Mouse (Mus musculus) left cerebral cortex, adult 18-20 months (tissue): ENCODE measurements around the gene Lgals3bp. TPM values are rescaled to one million over a fixed set of nuclear protein-coding genes. Genes with fewer than 3 reads are reported as not detected.
"Not testable (repeated sequence)": the region's sequence is repeated elsewhere in the genome, so short reads cannot be mapped to it uniquely, and the experiment has no call there.

Experiments
- DNase-seq, 2 experiments: peaks; one replicate each; pipeline ENCODE4 v3.0.0; 2021 to 2022; ENCODE audit warnings: low spot score in 2 of 2, mixed read lengths in 1 of 2
- total RNA-seq, 2 experiments: library from RNA; stranded (reverse); gene quantifications; 2 replicates each; pipeline ENCODE4 v1.2.3; 2021

The Lgals3bp gene
- total RNA-seq, 2 experiments from 2014 or later = 21.7 to 21.9 TPM

DNA sequence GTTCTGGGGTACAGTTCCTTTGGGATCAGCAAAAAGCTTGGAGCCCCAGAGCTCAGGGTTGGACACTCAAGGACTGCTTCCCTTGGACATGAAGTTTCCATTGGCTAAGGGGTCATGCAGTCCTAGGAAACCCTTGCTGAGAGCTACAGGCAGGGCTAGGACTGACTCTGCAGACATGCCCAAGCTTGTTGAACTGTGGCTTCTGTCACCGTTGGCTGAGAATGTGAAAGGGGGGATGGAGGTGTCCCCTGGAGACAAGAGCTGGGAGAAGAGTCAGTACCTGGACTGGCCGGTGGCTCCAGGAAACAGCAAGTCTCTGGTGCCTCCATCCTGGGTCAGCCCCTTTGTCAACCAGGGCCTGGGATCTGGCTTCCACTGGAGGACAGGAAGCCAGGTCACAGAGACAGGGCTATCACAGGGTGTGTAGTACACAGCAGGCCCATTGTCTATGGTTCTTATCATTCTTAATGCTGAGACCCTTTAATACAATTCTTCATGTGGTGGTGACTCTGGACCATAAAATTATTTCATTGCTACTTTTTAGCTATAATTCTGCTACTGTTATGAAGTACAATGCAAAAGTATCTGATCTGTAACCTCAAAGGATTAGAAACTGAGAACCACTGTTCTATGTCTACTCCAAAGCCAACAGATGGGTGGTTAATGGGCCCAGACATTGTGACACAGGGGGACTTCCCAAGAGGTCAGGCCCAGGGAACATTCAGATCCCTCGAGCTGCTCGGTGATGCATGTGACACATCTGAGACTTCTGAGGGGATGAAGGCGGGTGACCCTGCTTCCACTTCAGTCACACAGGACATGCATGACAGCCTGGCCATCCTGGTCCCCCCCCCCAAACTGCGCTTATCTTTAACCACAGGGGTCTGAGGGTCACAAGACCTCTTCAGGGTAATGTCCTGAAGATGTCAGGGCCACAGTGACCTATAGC, 2.3 kb upstream of the Lgals3bp start:
- no peak for DNase-seq

DNA sequence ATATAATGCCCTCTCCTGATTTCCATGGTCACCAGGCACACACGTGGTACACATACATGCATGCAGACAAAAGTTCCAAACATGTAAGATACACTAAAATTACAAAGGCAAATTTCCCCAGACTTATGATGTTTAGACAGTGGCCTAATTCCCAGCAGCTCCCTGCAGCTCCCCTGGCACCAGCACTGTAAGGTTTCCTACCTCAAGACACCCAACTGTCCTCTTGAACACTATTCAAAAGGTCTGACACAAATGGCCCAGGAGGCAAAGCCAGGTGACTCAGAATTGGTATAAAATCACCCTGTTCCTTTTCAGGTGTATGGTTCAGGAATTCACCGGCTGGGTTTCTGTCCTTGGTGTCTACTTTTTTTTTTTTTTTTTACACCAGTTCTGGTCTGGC, 1.3 kb upstream of the Lgals3bp start:
- no peak for DNase-seq

DNA sequence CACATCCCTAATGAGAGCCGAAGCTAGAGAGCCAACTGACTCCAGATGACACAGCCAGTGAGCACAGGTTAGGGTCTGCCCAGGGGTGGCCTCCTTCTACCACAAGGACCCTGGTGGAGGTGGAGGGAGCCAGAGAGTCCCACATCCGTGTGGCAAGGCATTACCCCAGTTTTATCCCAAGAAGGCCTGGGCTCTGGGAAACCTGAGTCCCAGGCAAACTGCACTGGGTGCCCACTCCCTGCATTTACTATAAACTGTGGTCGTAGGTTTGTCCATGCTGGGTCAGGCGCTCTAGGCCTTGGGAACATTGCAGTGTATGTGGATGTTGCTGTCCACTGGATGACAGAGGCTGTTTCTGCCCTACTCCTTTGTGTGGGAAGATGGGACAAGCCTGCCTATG, 697 bp downstream of the Lgals3bp start:
- DNase-seq = no peak

DNA sequence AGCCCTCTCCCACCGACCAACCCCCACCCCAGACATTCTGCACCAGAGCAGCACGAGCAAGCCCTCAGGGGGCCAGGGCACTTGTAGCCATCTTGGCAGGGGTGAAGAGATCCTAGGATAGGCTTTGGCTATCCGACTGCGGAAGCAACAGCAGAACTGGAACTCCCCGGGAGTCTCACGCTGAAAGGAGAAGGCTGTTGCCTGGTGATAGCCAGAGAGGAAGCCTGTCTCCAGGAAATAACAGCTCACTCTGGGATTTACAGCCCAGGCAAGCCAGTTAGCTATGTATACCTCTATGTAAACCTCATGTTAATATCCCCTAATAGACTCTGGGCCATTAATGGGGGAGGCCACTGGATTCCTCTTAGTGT, 1.3 kb downstream of the Lgals3bp start:
- no peak for DNase-seq

DNA sequence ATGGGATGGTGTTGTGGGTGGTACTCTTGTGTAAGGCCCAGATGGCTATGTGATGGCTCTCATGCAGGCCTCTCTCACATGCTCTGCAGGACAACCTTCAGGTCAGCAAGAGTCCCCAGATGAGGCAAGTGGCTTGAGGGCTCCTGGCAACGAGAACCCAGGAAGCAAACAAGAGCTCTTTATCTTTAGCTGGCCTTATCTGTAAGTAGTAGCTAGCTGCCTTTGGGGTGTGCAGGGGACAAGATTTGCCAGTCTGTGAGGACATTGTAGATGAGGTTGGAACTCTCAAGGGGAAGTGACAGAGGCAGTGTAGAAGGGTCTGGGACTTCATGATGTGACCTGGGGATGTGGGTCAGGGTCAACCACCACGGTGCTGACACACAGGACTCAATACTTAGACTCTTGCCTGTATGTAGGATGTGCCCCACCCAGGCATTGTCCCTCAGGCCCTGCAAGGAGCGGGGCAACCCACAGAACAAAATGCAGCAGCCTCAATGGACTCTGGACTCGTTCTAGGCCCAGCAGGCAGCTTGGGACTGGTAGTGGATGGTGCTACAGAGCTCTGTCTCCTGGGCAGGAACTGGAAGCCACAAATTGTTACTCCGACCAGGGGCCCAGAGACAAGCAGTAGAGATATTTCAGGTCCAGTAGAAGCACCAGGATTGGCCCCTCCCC, 1.9 kb downstream of the Lgals3bp start:
- DNase-seq = no peak

DNA sequence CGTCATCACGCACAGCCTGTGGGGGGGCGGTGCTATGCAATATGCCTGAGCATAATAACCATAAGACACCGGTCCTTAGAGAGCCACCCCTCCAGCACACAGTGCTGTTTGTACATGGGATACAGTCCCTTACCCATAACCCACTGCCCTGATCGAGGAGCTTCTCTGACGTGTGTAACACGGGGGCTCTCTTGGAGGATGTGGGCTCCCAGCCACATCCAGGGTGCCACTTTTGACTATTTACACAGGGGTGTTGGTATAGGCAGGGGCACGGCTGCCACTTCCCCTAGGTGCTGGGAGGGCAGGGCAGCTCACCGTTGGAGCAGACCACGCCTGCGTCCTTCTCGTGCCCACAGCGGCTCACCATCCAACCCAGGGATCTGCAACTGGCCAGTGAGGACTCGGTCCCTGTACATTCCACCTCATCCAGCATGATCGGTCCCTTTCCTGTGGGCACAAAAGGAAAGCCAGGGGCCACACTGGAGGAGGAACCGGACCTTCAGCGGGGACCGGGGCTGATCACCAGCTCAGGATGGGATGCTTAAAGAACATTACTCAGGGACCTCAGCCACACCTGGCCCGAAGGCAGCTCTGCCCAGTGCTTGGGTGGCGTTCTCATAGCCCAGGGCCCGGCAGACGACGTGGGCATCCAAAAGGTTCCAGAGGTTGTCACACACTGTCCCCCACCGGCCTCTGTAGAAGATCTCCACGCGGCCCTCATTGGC, 3.9 kb downstream of the Lgals3bp start:
- DNase-seq = no peak

DNA sequence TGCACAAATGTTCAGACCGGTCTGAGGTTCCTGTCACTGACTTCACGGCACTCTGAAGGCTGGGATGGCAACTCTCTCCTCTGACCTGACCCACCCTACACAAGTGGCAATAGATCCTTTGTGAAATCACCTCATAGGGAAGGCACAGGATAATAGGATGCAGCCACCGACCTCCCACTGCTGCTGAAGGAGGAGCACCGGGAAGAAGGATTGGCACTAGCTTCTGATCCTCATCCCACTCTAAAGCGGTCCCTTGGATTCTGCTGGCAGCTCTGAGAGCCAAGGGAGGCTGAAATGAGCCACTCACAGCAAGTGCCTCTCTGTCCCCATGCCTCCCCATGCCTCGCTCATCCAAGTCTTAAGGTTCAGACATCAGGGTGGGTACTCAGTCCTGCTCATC, 7.4 kb downstream of the Lgals3bp start:
- no peak for DNase-seq

DNA sequence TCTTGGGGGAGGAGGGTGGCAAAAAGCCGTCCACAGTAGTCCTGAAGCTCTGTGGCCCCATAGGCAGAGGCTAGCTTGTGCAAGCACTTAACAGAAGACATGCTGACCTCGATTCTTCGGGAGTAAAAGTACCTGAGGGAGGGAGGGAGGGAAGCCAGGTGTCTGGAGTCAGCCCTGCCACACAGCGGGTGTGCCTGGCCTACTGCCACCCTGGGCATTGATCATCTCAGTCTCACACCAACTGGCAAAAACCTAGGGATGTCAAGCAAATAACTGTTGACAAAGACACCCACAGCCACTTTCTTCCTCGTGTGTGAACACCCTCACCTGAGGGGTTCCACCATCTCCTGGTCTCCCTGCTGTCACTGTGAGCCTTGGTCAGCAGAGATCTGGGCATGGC, 7.9 kb downstream of the Lgals3bp start:
- no peak for DNase-seq

DNA sequence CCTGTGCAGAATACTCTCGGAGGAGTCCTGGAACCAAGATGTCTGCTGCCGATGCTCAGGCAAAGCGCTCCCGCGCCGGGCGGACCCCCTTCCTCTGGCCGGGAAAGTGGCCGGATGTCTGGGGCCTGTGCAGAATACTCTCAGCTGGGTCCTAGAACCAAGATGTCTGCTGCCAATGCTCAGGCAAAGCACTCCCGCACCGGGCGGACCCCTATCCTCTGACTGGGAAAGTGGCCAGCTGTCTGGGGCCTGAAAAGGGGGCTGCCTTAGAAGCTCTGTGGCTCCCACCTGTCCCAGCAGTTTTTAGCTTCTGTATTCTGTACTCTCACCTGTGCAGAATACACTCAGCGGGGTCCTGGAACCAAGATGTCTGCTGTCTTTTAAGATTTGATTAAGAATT, 14.1 kb downstream of the Lgals3bp start:
- DNase-seq = not testable (repeated sequence)

DNA sequence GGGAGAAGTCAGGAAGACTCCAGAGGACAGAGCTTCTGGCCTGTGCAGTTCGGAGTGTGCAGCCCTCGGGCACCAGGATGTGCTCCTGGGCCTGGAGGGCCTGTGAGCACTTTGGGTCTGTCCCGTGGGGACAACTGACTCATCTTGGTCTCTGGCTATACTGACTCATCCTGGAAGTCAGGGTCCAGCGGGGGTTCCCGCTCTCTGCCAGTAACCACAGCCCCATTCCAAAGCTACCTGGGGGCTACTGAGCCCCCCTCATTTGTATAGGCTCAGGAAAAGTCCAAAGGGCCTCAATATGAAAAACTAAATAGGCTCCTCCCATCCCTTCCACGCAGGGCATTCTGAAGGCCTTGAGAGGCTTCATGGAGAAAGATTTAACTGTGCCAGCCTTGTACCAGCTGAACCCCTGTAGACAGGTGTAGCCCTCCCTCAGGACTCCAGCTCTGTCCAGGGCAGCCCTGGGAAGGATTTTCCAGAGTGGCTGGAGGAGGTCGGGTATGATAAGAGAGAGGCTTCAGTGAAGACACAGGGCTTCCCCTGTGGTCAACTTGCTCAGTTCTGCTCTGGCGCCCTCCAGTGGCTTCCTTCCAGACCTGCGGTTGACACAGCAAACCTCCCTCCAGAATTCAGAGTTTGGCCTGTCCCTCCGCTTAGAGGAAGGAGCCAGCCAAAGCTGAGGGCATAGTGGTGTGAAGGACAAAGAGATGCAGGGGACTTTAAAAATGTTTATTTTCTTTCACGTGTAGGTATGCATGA, 22.5 kb downstream of the Lgals3bp start:
- peak; percentile 86 to 92 for DNase-seq

DNA sequence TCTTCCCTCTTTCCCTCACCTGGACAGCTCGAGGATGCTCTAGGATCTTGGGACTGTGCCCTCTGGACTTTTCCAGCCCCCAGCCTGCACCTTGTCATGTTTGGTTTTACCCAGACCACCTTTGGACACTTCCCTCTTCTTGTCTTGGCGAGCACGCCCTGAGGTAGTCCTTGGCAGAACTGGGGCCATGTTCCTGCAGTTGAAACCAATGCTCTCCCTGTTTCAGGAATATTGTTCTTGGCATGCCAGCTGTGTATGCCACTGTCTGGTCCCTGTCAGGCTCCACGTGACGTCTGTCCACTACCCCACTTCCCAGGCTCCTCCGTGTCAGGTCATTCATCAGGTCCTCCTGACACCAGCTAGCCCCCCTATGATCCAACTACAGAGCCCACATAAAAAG, 23.2 kb downstream of the Lgals3bp start:
- DNase-seq = no peak

DNA sequence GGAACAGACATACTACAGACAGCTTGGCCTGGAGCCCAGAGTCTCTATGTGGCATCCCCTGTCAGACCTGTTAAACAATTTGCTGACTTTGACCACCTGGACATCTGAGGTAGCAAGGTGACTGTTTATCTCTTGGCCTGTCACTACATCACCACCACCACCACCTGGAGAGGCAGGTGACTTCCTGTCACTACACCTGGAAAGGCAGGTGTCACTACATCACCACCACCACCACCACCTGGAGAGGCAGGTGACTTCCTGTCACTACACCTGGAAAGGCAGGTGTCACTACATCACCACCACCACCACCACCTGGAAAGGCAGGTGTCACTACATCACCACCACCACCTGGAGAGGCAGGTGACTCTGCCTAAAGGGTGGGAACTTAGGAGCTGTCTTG, 25.6 kb downstream of the Lgals3bp start:
- DNase-seq = not testable (repeated sequence)

DNA sequence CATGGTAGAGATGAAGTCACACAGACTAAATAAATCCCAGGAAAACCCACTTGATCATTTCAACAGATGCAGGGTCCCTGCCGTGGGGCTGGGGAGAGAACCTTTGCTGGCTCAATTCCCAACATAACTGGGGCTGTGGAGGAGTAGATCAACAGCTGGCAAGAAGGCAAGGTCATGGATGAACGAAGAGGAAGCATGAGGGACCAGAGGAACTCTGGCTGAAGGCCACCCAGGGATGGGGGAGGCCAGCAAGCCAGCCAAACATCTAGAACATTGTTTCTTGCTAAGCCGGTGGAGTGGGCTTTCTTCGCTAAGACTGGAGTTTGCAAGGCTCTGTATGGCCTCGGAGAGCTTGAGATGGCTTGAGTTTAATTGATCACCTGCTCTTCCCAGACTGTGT, 26.0 kb downstream of the Lgals3bp start:
- no peak for DNase-seq

DNA sequence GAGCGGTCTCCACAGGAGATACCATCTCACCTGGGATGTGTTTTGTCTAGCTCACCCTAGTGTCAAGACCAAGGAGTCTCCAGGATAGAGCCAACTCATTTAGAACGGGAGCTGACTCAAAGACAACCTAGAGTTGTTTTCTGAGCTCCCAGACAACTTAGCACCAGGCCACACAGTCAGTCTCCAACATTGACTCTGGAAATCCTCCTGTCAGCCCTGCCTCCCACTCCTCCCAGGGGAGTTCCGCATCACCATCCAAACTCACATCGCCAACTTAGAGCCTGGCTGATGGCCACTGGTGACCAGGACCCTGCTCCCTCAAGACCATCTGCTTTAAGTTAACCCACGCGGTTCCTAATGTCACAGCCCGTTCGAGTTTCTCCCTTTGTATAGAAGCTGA, 26.4 kb downstream of the Lgals3bp start:
- no peak for DNase-seq

DNA sequence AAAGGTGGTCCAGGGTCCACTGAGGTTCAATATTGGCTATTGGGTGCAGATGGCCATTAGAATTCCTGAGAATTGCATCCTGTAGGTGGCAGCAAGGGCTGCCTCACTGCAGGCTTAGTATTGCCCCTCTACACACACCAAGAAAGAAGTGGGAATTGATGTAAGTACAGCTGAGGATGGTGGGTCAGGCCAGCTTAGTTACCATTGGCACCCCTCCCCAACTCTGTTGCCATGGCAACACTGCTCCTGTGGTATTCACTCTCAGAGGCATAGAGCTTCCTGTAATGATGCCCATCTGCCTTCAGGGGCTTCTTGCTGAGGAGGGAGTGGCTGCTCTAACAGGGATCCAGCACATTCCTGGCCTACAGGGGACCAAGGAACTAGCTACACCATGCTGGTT, 26.9 kb downstream of the Lgals3bp start:
- no peak for DNase-seq

DNA sequence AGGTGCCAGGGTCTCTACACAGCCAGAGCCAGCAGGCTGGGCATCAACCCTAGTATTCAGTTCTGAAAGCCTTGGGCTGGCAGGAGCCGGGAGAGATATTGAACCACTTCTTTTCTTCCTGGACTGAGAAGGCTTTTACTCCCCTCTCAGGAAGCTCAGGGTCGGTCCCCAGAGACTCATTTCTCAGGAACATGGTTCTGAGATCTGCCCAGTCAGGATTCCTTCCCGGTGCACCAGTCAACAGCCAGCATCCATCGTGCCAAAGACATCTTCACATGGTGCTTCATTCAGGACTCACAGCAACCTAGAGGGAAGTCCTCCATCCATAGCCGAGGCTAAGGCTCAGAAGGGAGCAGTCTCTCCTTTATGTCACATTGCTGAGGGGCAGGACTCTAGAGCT, 27.4 kb downstream of the Lgals3bp start:
- no peak for DNase-seq

DNA sequence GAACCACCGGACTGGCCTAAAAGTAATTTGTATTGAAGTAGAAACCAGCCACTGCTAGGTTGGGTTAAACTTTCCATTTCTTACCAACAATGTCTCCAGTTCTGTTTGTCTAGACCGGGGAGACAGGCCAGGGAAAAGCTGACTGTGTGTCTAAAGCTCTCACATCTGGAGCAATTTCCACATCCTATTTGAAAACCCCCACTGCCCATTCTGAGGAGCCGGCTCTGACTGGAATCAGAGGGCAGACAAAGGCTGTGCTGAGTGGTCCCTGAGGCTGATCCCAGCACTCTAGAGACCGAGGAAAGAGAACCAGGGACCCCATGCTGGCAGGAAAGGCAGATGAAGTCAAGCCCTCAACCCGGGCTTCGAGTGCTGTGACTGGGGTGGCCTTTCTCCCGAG, 29.3 kb downstream of the Lgals3bp start:
- no peak for DNase-seq

DNA sequence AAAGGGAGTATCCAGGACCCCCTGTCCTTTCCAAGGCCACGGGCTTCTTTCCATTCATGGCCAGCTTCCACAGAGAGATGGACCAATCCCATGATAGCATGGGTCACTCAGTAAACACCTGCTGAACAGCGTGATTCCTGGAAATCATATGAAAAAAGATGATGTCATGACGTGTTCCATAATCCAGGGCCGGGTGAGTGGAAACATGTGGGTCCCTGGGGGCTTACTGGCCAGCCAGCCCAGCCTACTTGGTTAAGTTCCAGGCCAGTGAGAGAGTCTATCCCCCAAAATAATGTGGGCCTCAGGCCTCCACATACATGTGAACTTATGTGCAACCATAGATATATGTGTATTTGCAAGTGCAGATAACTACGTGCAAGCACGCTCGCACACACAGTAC, 30.0 kb downstream of the Lgals3bp start:
- DNase-seq = no peak

DNA sequence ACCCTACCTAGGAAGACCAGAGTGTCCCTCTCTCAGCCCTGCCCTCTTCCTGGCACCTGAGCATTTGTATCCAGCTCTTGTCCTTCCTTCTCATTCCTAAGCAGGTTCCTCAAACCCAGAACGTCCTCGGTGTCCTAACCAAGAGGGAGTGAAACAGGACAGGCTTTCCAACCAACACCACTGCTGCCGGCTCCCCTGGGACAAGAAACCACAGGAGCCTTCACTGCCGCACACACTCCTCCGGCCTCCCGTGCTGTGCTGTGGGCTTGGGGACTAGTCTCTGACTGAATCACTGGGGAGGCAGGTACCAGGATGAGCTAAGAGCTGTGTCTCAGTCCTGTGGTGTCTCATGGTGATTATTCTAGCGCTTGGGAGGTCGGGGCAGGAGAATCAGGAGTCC, 32.2 kb downstream of the Lgals3bp start:
- DNase-seq = no peak

DNA sequence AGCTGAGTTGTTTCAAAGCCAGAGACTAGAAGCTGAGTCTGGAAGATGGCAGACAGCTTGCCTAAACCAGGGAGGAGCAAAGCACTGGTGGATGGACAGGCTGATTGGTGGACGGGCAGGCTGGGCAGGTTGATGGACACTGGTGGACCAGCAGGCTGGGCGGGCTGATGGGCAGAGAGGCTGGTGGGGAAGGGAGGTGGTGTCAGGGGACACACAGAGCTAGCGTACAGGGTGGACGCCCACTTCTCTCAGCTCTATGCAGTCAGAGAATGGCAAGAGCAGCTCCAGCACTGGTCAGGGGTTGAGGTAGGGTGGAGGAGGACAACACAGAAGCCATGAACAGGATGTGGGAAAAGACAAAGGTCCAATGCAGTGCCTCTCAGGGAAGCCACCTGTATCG, 32.6 kb downstream of the Lgals3bp start:
- DNase-seq = no peak

DNA sequence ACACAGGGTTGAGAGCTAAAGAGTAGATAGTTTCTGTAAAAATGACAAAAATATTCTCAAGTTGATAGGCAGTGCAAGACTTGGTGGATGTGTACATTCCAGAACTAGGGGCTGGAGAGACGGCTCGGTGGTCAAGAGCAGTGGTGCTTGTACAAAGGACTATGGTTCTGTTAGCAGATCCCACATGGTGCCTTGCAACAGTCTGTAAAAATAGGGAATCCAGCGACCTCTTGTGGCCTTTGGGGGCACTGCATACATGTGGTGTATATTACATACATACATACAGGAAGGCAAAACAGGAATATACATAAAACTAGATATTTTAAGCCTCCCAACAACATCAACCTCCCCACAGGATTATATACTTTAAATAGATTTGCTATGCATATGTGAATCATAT, 33.6 kb downstream of the Lgals3bp start:
- no peak for DNase-seq
